Mouse (Mus musculus): ENCODE measurements around the gene Ivd.

DNA sequence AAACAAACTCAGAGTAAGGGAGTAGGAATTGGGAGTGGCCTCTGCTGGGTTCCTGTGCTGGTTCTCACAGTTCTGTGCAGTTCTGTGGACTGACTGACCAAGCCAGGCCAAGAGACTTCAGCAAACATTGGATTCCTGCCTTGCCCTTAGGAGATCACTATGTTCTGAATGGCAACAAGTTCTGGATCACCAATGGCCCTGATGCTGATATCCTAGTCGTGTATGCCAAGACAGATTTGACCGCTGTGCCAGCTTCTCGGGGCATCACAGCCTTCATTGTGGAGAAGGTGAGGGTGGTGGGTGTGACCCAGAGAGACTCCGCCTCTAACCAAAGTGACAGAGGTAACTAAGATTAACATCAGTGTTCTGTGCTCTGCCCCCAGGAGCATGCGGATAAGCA is 11.3 kb downstream of the Ivd start:
- TF ChIP-seq CTCF (IDR thresholded peaks at IDR 0.05; ENCODE audit: insufficient read depth, low read depth, low read length) (no peak), POLR2A (IDR thresholded peaks at IDR 0.05; ENCODE audit: insufficient read depth, low read depth, low read length) (no peak)

Measured in olfactory bulb, adult 2 months (tissue).